Mouse (Mus musculus): Measurements from ENCODE around the gene Sorcs3. TPM values are rescaled to one million over a fixed set of nuclear protein-coding genes. Genes with fewer than 3 reads are reported as not detected.

Sorcs3 gene
- polyA plus RNA-seq, 1 experiment, result 1.1 TPM

DNA sequence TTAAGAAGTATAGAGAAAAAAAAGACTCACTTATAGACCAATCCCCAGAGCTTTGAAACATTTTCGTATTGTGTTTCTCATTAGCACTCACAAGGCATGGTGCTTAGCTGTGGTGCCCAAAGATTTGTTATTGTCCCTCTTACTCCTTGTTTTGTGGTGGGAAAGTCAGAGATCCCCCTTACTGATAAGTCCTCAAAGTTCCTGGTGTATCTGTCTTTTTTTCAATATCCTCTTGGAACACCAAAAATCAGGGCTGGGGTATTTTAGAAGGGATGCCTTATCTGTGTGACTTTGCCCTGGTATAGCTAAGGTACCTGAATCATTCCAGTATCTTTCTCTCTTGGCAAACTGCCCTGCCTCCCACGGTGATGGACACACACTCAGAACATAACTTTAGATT is 92.6 kb downstream of the Sorcs3 start:
- TF ChIP-seq POLR2A (IDR thresholded peaks at IDR 0.05; ENCODE audit: borderline replicate concordance, control insufficient read depth, low read depth, low read length) (no peak), CTCF (IDR thresholded peaks at IDR 0.05; ENCODE audit: control insufficient read depth, insufficient read depth, low read length) (no peak)
- 59% methylated on average over 2 of the region's 2 CpGs for WGBS
- Histone ChIP-seq H3K4me3 (replicated peaks; ENCODE audit: control insufficient read depth, low read depth, low read length) (no peak overlapping the region), H3K27ac (ENCODE audit: control insufficient read depth, insufficient read depth, low read depth, low read length, poor library complexity) (no peak overlapping the region), H3K4me1 (ENCODE audit: control insufficient read depth, insufficient read depth, low read length) (no peaks in the 10 kb centered on the region)

DNA sequence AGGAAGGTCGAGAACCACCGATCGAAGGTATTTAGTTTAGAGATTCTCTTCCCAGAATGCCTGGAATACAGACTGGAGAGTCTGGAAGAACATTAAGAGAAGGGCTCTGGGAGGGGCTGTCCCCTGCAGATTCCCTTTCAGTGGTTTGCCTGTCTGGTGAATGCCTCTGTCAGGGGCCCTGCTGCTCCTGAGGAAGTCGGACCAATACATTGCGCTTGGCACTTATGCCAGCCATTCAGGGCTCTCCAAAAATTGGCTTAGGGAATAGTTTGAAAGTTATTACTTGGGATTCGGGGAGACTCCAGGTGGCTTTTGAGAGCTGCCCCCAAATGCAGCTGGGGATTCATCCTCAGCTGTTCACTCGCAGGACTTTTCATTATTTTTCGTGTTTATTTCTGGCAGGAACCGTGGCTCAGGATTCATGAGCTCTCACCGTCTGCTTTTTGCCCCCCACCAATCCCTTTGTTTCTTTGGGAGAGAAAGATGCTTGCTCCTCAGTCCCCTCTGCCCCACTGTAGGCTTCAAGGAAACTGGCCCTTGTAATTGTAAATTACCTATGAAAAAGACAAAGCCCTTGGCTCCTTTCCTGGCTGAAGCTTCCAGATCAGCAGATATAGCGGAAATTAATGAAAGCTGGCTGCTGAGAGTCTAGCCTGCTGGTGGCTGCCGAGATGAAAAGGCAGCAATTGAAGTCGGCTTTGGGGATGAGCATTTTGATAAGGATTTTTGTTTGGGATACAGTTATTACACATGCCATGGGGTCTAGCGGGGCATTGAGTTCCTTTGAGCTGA is 94.8 kb downstream of the Sorcs3 start:
- H3K27ac ChIP-seq (ENCODE audit: control insufficient read depth, insufficient read depth, low read depth, low read length, poor library complexity), result no peak overlapping the region
- H3K4me3 ChIP-seq (replicated peaks; ENCODE audit: control insufficient read depth, low read depth, low read length), result no peak overlapping the region
- WGBS, result 64% methylated on average over 14 of the region's 14 CpGs
- TF ChIP-seq CTCF (IDR thresholded peaks at IDR 0.05; ENCODE audit: control insufficient read depth, insufficient read depth, low read length) (no peak), POLR2A (IDR thresholded peaks at IDR 0.05; ENCODE audit: borderline replicate concordance, control insufficient read depth, low read depth, low read length) (no peak)
- no peaks in the 10 kb centered on the region for H3K4me1 ChIP-seq (ENCODE audit: control insufficient read depth, insufficient read depth, low read length)

DNA sequence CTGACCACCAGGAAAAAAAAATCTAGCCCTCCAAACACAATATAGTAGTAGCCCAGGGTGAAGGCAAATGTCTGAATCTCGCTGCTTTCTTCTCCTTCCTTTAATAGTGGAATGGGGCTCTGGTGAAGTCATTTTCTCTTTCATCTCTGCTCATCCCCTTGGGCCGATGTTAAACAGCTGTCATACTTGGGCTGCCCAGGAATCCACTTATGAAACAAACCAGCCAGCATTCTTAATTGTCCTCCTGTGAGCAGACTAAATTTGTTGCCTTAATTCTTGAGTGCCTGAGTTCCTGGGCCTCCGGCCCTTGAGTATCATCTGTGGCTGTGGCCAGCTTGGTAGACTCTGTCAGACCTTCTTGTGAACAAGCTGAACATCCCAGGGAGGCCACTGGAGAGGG is 95.5 kb downstream of the Sorcs3 start:
- 60% methylated on average over 3 of the region's 3 CpGs for WGBS
- Histone ChIP-seq H3K4me3 (replicated peaks; ENCODE audit: control insufficient read depth, low read depth, low read length) (no peak overlapping the region), H3K4me1 (ENCODE audit: control insufficient read depth, insufficient read depth, low read length) (no peaks in the 10 kb centered on the region), H3K27ac (ENCODE audit: control insufficient read depth, insufficient read depth, low read depth, low read length, poor library complexity) (no peak overlapping the region)
- no peak for TF ChIP-seq POLR2A (IDR thresholded peaks at IDR 0.05; ENCODE audit: borderline replicate concordance, control insufficient read depth, low read depth, low read length)
- no peak for TF ChIP-seq CTCF (IDR thresholded peaks at IDR 0.05; ENCODE audit: control insufficient read depth, insufficient read depth, low read length)

DNA sequence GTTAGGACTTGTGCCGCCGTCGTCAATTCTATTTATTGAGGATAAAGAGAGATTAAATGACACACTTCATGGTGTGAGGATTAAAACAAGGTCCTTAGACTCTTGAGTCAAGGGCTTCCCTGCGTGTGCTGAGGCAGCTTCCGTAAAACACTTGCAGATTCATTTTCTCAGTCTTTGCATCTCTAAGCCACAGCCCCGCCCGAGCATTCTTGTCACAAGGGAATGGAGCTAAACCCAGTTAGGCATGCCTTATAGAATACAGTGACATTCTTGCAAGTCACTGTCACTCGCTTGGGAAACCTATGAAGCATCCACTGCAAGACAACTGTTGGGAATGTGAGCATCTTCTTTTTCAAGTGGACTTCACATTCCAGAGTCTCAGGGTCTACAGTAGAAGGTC is 102.5 kb downstream of the Sorcs3 start:
- Histone ChIP-seq H3K4me1 (ENCODE audit: control insufficient read depth, insufficient read depth, low read length) (no peaks in the 10 kb centered on the region), H3K4me3 (replicated peaks; ENCODE audit: control insufficient read depth, low read depth, low read length) (no peak overlapping the region), H3K27ac (ENCODE audit: control insufficient read depth, insufficient read depth, low read depth, low read length, poor library complexity) (no peak overlapping the region)
- TF ChIP-seq CTCF (IDR thresholded peaks at IDR 0.05; ENCODE audit: control insufficient read depth, insufficient read depth, low read length) (no peak), POLR2A (IDR thresholded peaks at IDR 0.05; ENCODE audit: borderline replicate concordance, control insufficient read depth, low read depth, low read length) (no peak)
- WGBS, result 81% methylated on average over 8 of the region's 8 CpGs

DNA sequence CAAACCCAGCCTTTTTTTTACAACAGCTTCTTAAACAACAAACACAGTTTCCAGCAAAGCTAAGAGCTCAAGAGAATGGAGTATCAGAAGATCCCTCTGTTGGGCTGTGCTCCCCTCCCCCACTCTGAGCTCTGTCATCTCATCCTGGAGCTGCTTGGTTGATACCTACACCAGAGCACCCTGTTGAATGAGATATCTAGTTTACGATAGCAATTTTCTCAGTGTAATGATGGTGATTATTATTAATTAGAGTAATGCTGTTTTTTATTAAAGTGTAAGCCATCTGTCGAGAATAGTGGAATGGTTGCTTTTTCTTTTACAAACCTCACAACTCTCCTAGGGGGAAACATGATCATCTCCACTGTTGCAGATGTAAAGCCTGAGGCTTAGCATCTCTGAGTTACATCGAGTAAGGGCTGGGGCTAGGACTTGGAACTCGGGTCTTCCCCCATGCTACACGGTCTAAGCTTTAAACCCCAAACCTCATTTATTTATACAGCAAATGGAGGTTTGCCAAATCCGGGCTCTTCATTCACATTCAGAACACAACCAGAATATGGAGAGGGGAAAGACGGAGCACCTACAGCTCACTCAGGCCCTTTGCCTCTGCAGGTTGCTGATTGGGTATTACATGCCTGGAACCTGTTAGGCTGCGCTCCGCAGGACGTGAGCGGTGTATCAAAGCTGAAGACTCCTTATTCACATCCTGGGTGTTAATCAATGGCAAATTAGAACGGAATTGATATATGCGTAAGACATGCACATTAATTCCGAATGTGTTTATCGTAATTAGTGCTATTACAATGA is 103.9 kb downstream of the Sorcs3 start:
- TF ChIP-seq CTCF (IDR thresholded peaks at IDR 0.05; ENCODE audit: control insufficient read depth, insufficient read depth, low read length) (no peak), POLR2A (IDR thresholded peaks at IDR 0.05; ENCODE audit: borderline replicate concordance, control insufficient read depth, low read depth, low read length) (no peak)
- Histone ChIP-seq H3K4me1 (ENCODE audit: control insufficient read depth, insufficient read depth, low read length) (no peaks in the 10 kb centered on the region), H3K4me3 (replicated peaks; ENCODE audit: control insufficient read depth, low read depth, low read length) (no peak overlapping the region), H3K27ac (ENCODE audit: control insufficient read depth, insufficient read depth, low read depth, low read length, poor library complexity) (no peak overlapping the region)
- 68% methylated on average over 15 of the region's 15 CpGs for WGBS

DNA sequence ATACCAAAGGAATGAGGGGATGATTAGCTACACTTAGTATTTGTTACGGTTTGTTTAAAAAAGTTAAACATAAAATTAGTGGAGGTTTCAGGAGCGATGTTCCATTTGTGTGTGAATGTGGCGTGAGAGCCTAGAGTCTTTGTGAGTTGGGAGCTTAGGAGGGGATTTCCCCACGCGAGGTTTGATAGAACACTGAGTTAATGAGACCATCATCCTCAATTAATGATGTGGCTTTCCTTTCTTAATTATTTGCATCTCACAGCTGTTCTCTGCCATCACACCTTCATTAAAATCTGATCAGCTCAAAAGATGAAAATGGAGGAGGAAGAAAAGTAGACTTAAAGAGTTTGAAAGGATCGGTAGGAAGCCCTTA is 104.5 kb downstream of the Sorcs3 start:
- Histone ChIP-seq H3K4me1 (ENCODE audit: control insufficient read depth, insufficient read depth, low read length) (no peaks in the 10 kb centered on the region), H3K4me3 (replicated peaks; ENCODE audit: control insufficient read depth, low read depth, low read length) (no peak overlapping the region), H3K27ac (ENCODE audit: control insufficient read depth, insufficient read depth, low read depth, low read length, poor library complexity) (no peak overlapping the region)
- TF ChIP-seq CTCF (IDR thresholded peaks at IDR 0.05; ENCODE audit: control insufficient read depth, insufficient read depth, low read length) (no peak), POLR2A (IDR thresholded peaks at IDR 0.05; ENCODE audit: borderline replicate concordance, control insufficient read depth, low read depth, low read length) (no peak)
- 76% methylated on average over 6 of the region's 6 CpGs for WGBS

DNA sequence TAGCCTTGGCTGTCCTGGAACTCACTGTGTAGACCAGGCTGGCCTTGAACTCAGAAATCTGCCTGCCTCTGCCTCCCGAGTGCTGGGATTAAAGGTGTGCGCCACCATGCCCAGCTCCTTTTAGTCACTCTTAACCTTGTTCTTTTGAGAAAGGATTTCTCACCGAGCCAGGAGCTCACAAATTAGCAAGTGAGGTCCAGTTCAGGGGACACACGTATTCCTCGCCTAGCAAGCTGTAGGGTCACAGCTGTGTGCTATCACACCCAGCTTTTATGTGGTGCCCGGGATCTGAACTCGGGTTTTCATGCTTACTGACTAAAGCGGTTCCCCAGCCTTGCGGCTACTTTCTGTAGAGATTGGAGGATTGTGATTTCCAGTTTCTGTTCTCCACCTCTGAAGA is 108.0 kb downstream of the Sorcs3 start:
- Histone ChIP-seq H3K27ac (ENCODE audit: control insufficient read depth, insufficient read depth, low read depth, low read length, poor library complexity) (no peak overlapping the region), H3K4me1 (ENCODE audit: control insufficient read depth, insufficient read depth, low read length) (no peaks in the 10 kb centered on the region), H3K4me3 (replicated peaks; ENCODE audit: control insufficient read depth, low read depth, low read length) (no peak overlapping the region)
- WGBS, result 85% methylated on average over 9 of the region's 9 CpGs
- TF ChIP-seq CTCF (IDR thresholded peaks at IDR 0.05; ENCODE audit: control insufficient read depth, insufficient read depth, low read length), result no peak
- TF ChIP-seq POLR2A (IDR thresholded peaks at IDR 0.05; ENCODE audit: borderline replicate concordance, control insufficient read depth, low read depth, low read length), result no peak

DNA sequence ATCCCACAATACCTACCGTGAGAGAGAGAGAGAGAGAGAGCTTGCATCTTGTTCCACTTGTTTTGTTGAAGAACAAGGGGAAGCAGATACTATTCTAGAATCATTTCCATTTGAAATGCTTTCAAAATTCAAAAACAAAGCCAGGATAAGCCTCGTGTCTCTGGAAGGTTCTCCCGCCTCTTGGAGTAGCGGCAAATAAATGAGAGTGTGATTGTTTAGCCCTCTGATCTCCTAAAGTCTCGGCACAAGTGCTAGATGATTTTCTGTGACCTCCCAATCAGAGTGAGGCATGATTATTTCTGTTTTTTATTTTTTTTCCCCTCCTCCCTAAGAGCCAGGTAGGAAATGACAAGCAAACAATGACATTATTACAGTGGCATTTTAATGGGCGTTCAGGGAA is 121.3 kb downstream of the Sorcs3 start:
- WGBS, result 58% methylated on average over 6 of the region's 6 CpGs
- TF ChIP-seq CTCF (IDR thresholded peaks at IDR 0.05; ENCODE audit: control insufficient read depth, insufficient read depth, low read length) (no peak), POLR2A (IDR thresholded peaks at IDR 0.05; ENCODE audit: borderline replicate concordance, control insufficient read depth, low read depth, low read length) (no peak)
- no peaks in the 10 kb centered on the region for H3K4me1 ChIP-seq (ENCODE audit: control insufficient read depth, insufficient read depth, low read length)
- H3K4me3 ChIP-seq (replicated peaks; ENCODE audit: control insufficient read depth, low read depth, low read length), result no peak overlapping the region
- no peak overlapping the region for H3K27ac ChIP-seq (ENCODE audit: control insufficient read depth, insufficient read depth, low read depth, low read length, poor library complexity)
